Mouse (Mus musculus) splenic B cell, adult 2 months (primary cell): ENCODE data around the gene Dnajc2.
A peak's percentile ranks its signal among the peaks of the same experiment; 100 is the strongest.

ENCODE experiments used
- DNase-seq: peaks from one replicate; pipeline ENCODE4 v3.0.0-alpha.2; 2011; ENCODE audit warnings: low read depth, low spot score
- H3K27me3 ChIP-seq: 2 replicates; pipeline ENCODE4 v1.6.1; 2012; ENCODE audit warnings: mild to moderate bottlenecking, low read length, moderate library complexity, mixed read lengths; ENCODE audit not compliant: control insufficient read depth, poor library complexity, insufficient read depth, severe bottlenecking
- H3K36me3 ChIP-seq: 2 replicates; pipeline ENCODE4 v1.6.1; 2012; ENCODE audit warnings: mild to moderate bottlenecking, low read length, moderate library complexity, mixed read lengths; ENCODE audit not compliant: control insufficient read depth, poor library complexity, insufficient read depth, severe bottlenecking

Dnajc2 gene

GRCm38 (mm10) chr5:21785776-21786175, 725 bp upstream of the Dnajc2 start:
- no peaks in the 10 kb centered on the region for H3K27me3 ChIP-seq
- DNase-seq, result no peak
- H3K36me3 ChIP-seq, result peaks cover 5% of the 10 kb centered on the region; the same call in 1 of the 2 replicates

- Histone ChIP-seq H3K27me3 (no peaks in the 10 kb centered on the region), H3K36me3 (peaks cover 2% of the 10 kb centered on the region; the same call in 1 of the 2 replicates)
- peak; percentile 35 for DNase-seq
These were observed 644 bp downstream of the Dnajc2 start for GRCm38 (mm10) chr5:21784161-21785052.

- Histone ChIP-seq H3K27me3 (no peaks in the 10 kb centered on the region), H3K36me3 (peaks cover 25% of the 10 kb centered on the region; the same call in 1 of the 2 replicates)
- DNase-seq, result no peak
These were observed 8.6 kb downstream of the Dnajc2 start for GRCm38 (mm10) chr5:21776491-21776890.

GRCm38 (mm10) chr5:21769841-21770240, 15.2 kb downstream of the Dnajc2 start:
- Histone ChIP-seq H3K27me3 (no peaks in the 10 kb centered on the region), H3K36me3 (peaks cover 22% of the 10 kb centered on the region; the same call in 1 of the 2 replicates)
- no peak for DNase-seq

GRCm38 (mm10) chr5:21768506-21768905, 16.5 kb downstream of the Dnajc2 start:
- Histone ChIP-seq H3K36me3 (peaks cover 17% of the 10 kb centered on the region), H3K27me3 (no peaks in the 10 kb centered on the region)
- no peak for DNase-seq

- H3K36me3 ChIP-seq, result peaks cover 19% of the 10 kb centered on the region
- DNase-seq, result no peak
- H3K27me3 ChIP-seq, result no peaks in the 10 kb centered on the region
These were observed 39.1 kb downstream of the Dnajc2 start for GRCm38 (mm10) chr5:21745966-21746365.

GRCm38 (mm10) chr5:21744651-21745050, 40.4 kb downstream of the Dnajc2 start:
- no peaks in the 10 kb centered on the region for H3K27me3 ChIP-seq
- peaks cover 25% of the 10 kb centered on the region for H3K36me3 ChIP-seq
- no peak for DNase-seq

- Histone ChIP-seq H3K27me3 (no peaks in the 10 kb centered on the region), H3K36me3 (peaks cover 20% of the 10 kb centered on the region)
- DNase-seq, result no peak
These were observed 41.4 kb downstream of the Dnajc2 start for GRCm38 (mm10) chr5:21743606-21744005.

- Histone ChIP-seq H3K36me3 (peaks cover 16% of the 10 kb centered on the region), H3K27me3 (no peaks in the 10 kb centered on the region; the same call in 1 of the 2 replicates)
- no peak for DNase-seq
These were observed 45.2 kb downstream of the Dnajc2 start for GRCm38 (mm10) chr5:21739881-21740280.

GRCm38 (mm10) chr5:21739120-21739519, 45.9 kb downstream of the Dnajc2 start:
- no peak for DNase-seq
- H3K27me3 ChIP-seq, result no peaks in the 10 kb centered on the region; the same call in 1 of the 2 replicates
- H3K36me3 ChIP-seq, result peaks cover 9% of the 10 kb centered on the region

GRCm38 (mm10) chr5:21737620-21738019, 47.4 kb downstream of the Dnajc2 start:
- no peaks in the 10 kb centered on the region; the same call in 1 of the 2 replicates for H3K27me3 ChIP-seq
- H3K36me3 ChIP-seq, result peaks cover 7% of the 10 kb centered on the region; the same call in 1 of the 2 replicates
- no peak for DNase-seq

GRCm38 (mm10) chr5:21736956-21737585, 48.0 kb downstream of the Dnajc2 start, which contains the start of gene Pmpcb:
Gene Pmpcb (plus strand): TSS chr5:21737141.
- DNase-seq, result peak; percentile 92
- H3K27me3 ChIP-seq, result no peaks in the 10 kb centered on the region; the same call in none of the 2 replicates
- peaks cover 7% of the 10 kb centered on the region; the same call in 1 of the 2 replicates for H3K36me3 ChIP-seq

GRCm38 (mm10) chr5:21736046-21736445, 49.0 kb downstream of the Dnajc2 start:
- Histone ChIP-seq H3K27me3 (no peaks in the 10 kb centered on the region; the same call in none of the 2 replicates), H3K36me3 (0 out of 2 replicates have a peak, but pooled peaks cover 6% of the 10 kb centered on the region)
- no peak for DNase-seq

GRCm38 (mm10) chr5:21735584-21735983, 49.5 kb downstream of the Dnajc2 start:
- 0 out of 2 replicates have a peak, but pooled peaks cover 6% of the 10 kb centered on the region for H3K36me3 ChIP-seq
- no peaks in the 10 kb centered on the region; the same call in none of the 2 replicates for H3K27me3 ChIP-seq
- peak; percentile 84 for DNase-seq

GRCm38 (mm10) chr5:21735100-21735499, 50.0 kb downstream of the Dnajc2 start:
- DNase-seq, result peak; percentile 27
- Histone ChIP-seq H3K36me3 (0 out of 2 replicates have a peak, but pooled peaks cover 4% of the 10 kb centered on the region), H3K27me3 (no peaks in the 10 kb centered on the region; the same call in none of the 2 replicates)
